8 mouse cellular contexts compared by ENCODE assay signal in genomic region chr6:148944767-148945508, GRCm38 (mm10). TPM values are rescaled to one million over a fixed set of nuclear protein-coding genes. Genes with fewer than 3 reads are reported as not detected.
DNase-seq lines count a peak whose midpoint lies in the region; ATAC-seq and TF ChIP-seq lines count a peak whose summit lies in the region.

No protein-coding gene starts in this region.

- ATAC-seq in monocyte, adult 5-6 weeks (replicated peaks; ENCODE audit: insufficient number of reproducible peaks, low FRiP score, low TSS enrichment, poor library complexity, severe bottlenecking), result peak; percentile 57

- peak overlapping the region; percentile 86 for H3K4me3 ChIP-seq in embryonic facial prominence, embryonic 10.5 days
- peak overlapping the region; percentile 86 for H3K4me3 ChIP-seq in heart, adult 2 months
- H3K4me3 ChIP-seq in kidney, adult 2 months (ENCODE audit: insufficient read depth, low read depth, low read length), result peak overlapping the region; percentile 88
- peak overlapping the region; percentile 76 for H3K4me3 ChIP-seq in liver, adult 2 months (ENCODE audit: insufficient read depth, low read depth, low read length)

- peak; percentile 90 for DNase-seq in 3134 (ENCODE audit: extremely low read depth, insufficient read length, low spot score)
- peak; percentile 60 for DNase-seq in adrenal gland, adult 8-10 months
- DNase-seq in embryonic facial prominence, embryonic 10.5 days (ENCODE audit: low spot score), result peak; percentile 81
- DNase-seq in heart, adult 2 months, result peak; percentile 79 to 81
- peak; percentile 80 for DNase-seq in kidney, adult 2 months
- DNase-seq in liver, adult 2 months (ENCODE audit: extremely low read depth, low read depth, low spot score), result peak; percentile 49
- peak; percentile 61 to 83 for DNase-seq in spleen, postnatal 4 days (ENCODE audit: low spot score in 2 of 2)

- TF ChIP-seq CTCF in heart, adult 2 months (IDR thresholded peaks at IDR 0.05), result no peak
- no peak for TF ChIP-seq CTCF in kidney, adult 2 months (conservative IDR thresholded peaks at IDR 0.05; ENCODE audit: insufficient read depth, insufficient read length, low read depth, low read length)
- no peak for TF ChIP-seq CTCF in liver, adult 2 months (IDR thresholded peaks at IDR 0.05; ENCODE audit: low read depth, low read length)

- TF ChIP-seq EP300 in heart, adult 2 months (IDR thresholded peaks at IDR 0.05; ENCODE audit: insufficient read depth, low read depth, low read length), result no peak

- peaks cover 24% of the 10 kb centered on the region for H3K36me3 ChIP-seq in embryonic facial prominence, embryonic 10.5 days (replicated peaks)
- H3K36me3 ChIP-seq in heart, adult 2 months (ENCODE audit: control insufficient read depth, insufficient read depth, low read length), result no peaks in the 10 kb centered on the region
- H3K36me3 ChIP-seq in kidney, adult 2 months (ENCODE audit: control insufficient read depth, insufficient read depth, low read length), result no peaks in the 10 kb centered on the region
- no peaks in the 10 kb centered on the region for H3K36me3 ChIP-seq in liver, adult 2 months (ENCODE audit: control insufficient read depth, insufficient read depth, low read length)

- H3K9ac ChIP-seq in heart, adult 2 months (ENCODE audit: low read depth, low read length), result peak overlapping the region; percentile 83
- peak overlapping the region; percentile 82 for H3K9ac ChIP-seq in liver, adult 2 months (ENCODE audit: low read depth, low read length)

- intact Hi-C loops in heart, adult 2 months (cut with DNase I), result loop anchor here (5.0 to 10.0 kb wide), 5 partner anchors 113 to 370 kb away; partner anchors contain the start of genes Amn1, Dennd5b and Ipo8

- no peaks in the 10 kb centered on the region for H3K27me3 ChIP-seq in embryonic facial prominence, embryonic 10.5 days (replicated peaks; ENCODE audit: low read depth, poor library complexity, severe bottlenecking)
- no peaks in the 10 kb centered on the region for H3K27me3 ChIP-seq in heart, adult 2 months (ENCODE audit: control insufficient read depth, insufficient read depth, low read length)
- no peaks in the 10 kb centered on the region for H3K27me3 ChIP-seq in kidney, adult 2 months (replicated peaks; ENCODE audit: control insufficient read depth, insufficient read depth, low read length)
- H3K27me3 ChIP-seq in liver, adult 2 months (ENCODE audit: control insufficient read depth, insufficient read depth, low read length), result no peaks in the 10 kb centered on the region

- H3K79me2 ChIP-seq in heart, adult 2 months (replicated peaks; ENCODE audit: control insufficient read depth, insufficient read depth, low read length), result no peaks in the 10 kb centered on the region
- H3K79me2 ChIP-seq in liver, adult 2 months (ENCODE audit: control insufficient read depth, insufficient read depth, low read length), result no peaks in the 10 kb centered on the region; the same call in 1 of the 2 replicates

- H3K4me1 ChIP-seq in embryonic facial prominence, embryonic 10.5 days, result peaks cover 32% of the 10 kb centered on the region
- H3K4me1 ChIP-seq in heart, adult 2 months (ENCODE audit: control insufficient read depth, insufficient read depth, low read length), result no peaks in the 10 kb centered on the region
- peaks cover 8% of the 10 kb centered on the region for H3K4me1 ChIP-seq in kidney, adult 2 months (ENCODE audit: control insufficient read depth, insufficient read depth, low read length)
- H3K4me1 ChIP-seq in liver, adult 2 months (ENCODE audit: control insufficient read depth, insufficient read depth, low read length), result no peaks in the 10 kb centered on the region

- H3K9me3 ChIP-seq in embryonic facial prominence, embryonic 10.5 days, result no peaks in the 10 kb centered on the region

- H3K27ac ChIP-seq in embryonic facial prominence, embryonic 10.5 days (replicated peaks), result peak overlapping the region; percentile 100
- H3K27ac ChIP-seq in heart, adult 2 months, result peak overlapping the region; percentile 73
- peak overlapping the region; percentile 84 for H3K27ac ChIP-seq in kidney, adult 2 months (ENCODE audit: insufficient read depth, low read depth, low read length)
- H3K27ac ChIP-seq in liver, adult 2 months (replicated peaks; ENCODE audit: insufficient read depth, low read depth, low read length), result no peak overlapping the region; the same call in 1 of the 2 replicates

- under 1% methylated on average over 92 of the region's 92 CpGs for WGBS in embryonic facial prominence, embryonic 10.5 days
- WGBS in heart, adult 2 months, result under 1% methylated on average over 92 of the region's 92 CpGs
- WGBS in kidney, adult 2 months, result under 1% methylated on average over 92 of the region's 92 CpGs
- WGBS in liver, adult 2 months, result under 1% methylated on average over 92 of the region's 92 CpGs

- no peak for TF ChIP-seq POLR2A in heart, adult 2 months (IDR thresholded peaks at IDR 0.05; ENCODE audit: insufficient read depth, low read depth, low read length)
- TF ChIP-seq POLR2A in kidney, adult 2 months (IDR thresholded peaks at IDR 0.05; ENCODE audit: low read depth, low read length), result no peak
- 0 out of 2 replicates have a peak, but pooled peaks have one; percentile 4 for TF ChIP-seq POLR2A in liver, adult 2 months (IDR thresholded peaks at IDR 0.05; ENCODE audit: extremely low read depth, insufficient read depth, low read length)

RNA-seq across cellular contexts. Expression of gene Sinhcaf, which starts 1.3 kb away (rescaled TPM):
- total RNA-seq in adrenal gland, adult 8-10 months (2022), result 10 to 100 TPM; 15.5 to 50.0 (median 31.4) TPM
- 306 and 334 TPM in 2 replicates for polyA plus RNA-seq in embryonic facial prominence, embryonic 10.5 days (2016; fragmentation: Nextera tagmentation; extraction: Ambion mirVana)
- 1 to 10 TPM; 2.7 to 5.0 TPM for total RNA-seq in heart, adult 2 months (2021)
- polyA plus RNA-seq in heart, adult 2 months (2012; rRNA removed), result 1.3 and 2.1 TPM in 2 replicates
- polyA plus RNA-seq in kidney, adult 2 months (2012; rRNA removed), result 2.4 and 4.4 TPM in 2 replicates
- total RNA-seq in liver, adult 2 months (2014; rRNA removed), result 2.7 and 3.2 TPM in 2 replicates
- 0.46 and 0.67 TPM in 2 replicates for polyA plus RNA-seq in liver, adult 2 months (2012; rRNA removed)
- total RNA-seq in monocyte, adult 5-6 weeks (2017), result 34.2 to 42.2 TPM (median 38.3 TPM) in 3 replicates

RNA-seq across cellular contexts. Expression of gene Caprin2, which starts 48.9 kb away (rescaled TPM):
- 10 to 100 TPM; 14.3 to 23.6 (median 16.8) TPM for total RNA-seq in adrenal gland, adult 8-10 months (2022)
- polyA plus RNA-seq in embryonic facial prominence, embryonic 10.5 days (2016; fragmentation: Nextera tagmentation; extraction: Ambion mirVana), result 16.9 and 17.0 TPM in 2 replicates
- 1 to 10 TPM; 4.1 to 4.2 TPM for total RNA-seq in heart, adult 2 months (2021)
- polyA plus RNA-seq in heart, adult 2 months (2012; rRNA removed), result 4.0 and 7.4 TPM in 2 replicates
- polyA plus RNA-seq in kidney, adult 2 months (2012; rRNA removed), result 6.7 and 7.5 TPM in 2 replicates
- 3.0 and 4.1 TPM in 2 replicates for total RNA-seq in liver, adult 2 months (2014; rRNA removed)
- 1.4 and 3.6 TPM in 2 replicates for polyA plus RNA-seq in liver, adult 2 months (2012; rRNA removed)
- total RNA-seq in monocyte, adult 5-6 weeks (2017), result 5.4 to 9.9 TPM (median 6.1 TPM) in 3 replicates
